Mouse (Mus musculus) stomach, postnatal 0 days (tissue): ENCODE results near the gene A4gnt.

Source experiments
- CTCF ChIP-seq: IDR thresholded peaks from 2 replicates; pipeline ENCODE4 v1.5.1; 2016; ENCODE audit warnings: antibody characterized with exemption, low read depth, mild to moderate bottlenecking, moderate library complexity
- EP300 ChIP-seq: optimal IDR thresholded peaks from 2 replicates; pipeline ENCODE3; 2016; ENCODE audit warnings: antibody characterized with exemption

- TF ChIP-seq CTCF = peak; percentile 38; the same call in 1 of the 2 replicates
- TF ChIP-seq EP300 = no peak
Observed at GRCm38 (mm10) chr9:99629281-99630011, 17.1 kb downstream of the A4gnt start, which contains the start of gene Dzip1l.
